Mouse (Mus musculus): ENCODE results near the gene Csf2rb. TPM values are rescaled to one million over a fixed set of nuclear protein-coding genes. Genes with fewer than 3 reads are reported as not detected.

Gene Csf2rb
- polyA plus RNA-seq, 1 experiment from 2014 or later = 0.36 TPM

GRCm38 (mm10) chr15:78401345-78401744, 75.8 kb downstream of the Csf2rb start:
- no peaks in the 10 kb centered on the region for H3K27me3 ChIP-seq
- no peak for DNase-seq (ENCODE audit: low read depth, low spot score)
- no peak for TF ChIP-seq CTCF (IDR thresholded peaks at IDR 0.05)
- POLR2A ChIA-PET = no interaction called here
- ATAC-seq = no peak
- in situ Hi-C loops (cut with MboI; ENCODE audit: low pct_unique_long_range_greater_than_20kb) = no loop called here
- CTCF ChIA-PET = interaction anchor here (1.4 kb wide), 1 partner anchor 16 kb away, joined by 3 read pairs; no protein-coding TSS in a partner anchor

- ATAC-seq = no peak
- POLR2A ChIA-PET = interaction anchor here (0.6 kb wide), 1 partner anchor 16 kb away, joined by 4 read pairs; no protein-coding TSS in a partner anchor
- in situ Hi-C loops (cut with MboI; ENCODE audit: low pct_unique_long_range_greater_than_20kb) = no loop called here
Measured at GRCm38 (mm10) chr15:78401921-78402320, 76.4 kb downstream of the Csf2rb start.

GRCm38 (mm10) chr15:78402423-78402822, 76.9 kb downstream of the Csf2rb start:
- in situ Hi-C loops (cut with MboI; ENCODE audit: low pct_unique_long_range_greater_than_20kb) = no loop called here
- no peak for TF ChIP-seq CTCF (IDR thresholded peaks at IDR 0.05)
- POLR2A ChIA-PET = interaction anchor here (0.6 kb wide), 2 partner anchors 15 to 35 kb away, joined by 4 read pairs; no protein-coding TSS in a partner anchor
- no peaks in the 10 kb centered on the region for H3K27me3 ChIP-seq
- CTCF ChIA-PET = interaction anchor here (1.0 kb wide), 1 partner anchor 33 kb away, joined by 3 read pairs; no protein-coding TSS in a partner anchor
- ATAC-seq = no peak
- no peak for DNase-seq (ENCODE audit: low read depth, low spot score)

More at GRCm38 (mm10) chr15:78401921-78402320, 76.4 kb downstream of the Csf2rb start:
- no peaks in the 10 kb centered on the region for H3K27me3 ChIP-seq
- CTCF ChIA-PET = interaction anchor here (1.0 kb wide), 1 partner anchor 33 kb away, joined by 3 read pairs; no protein-coding TSS in a partner anchor
- no peak for DNase-seq (ENCODE audit: low read depth, low spot score)
- TF ChIP-seq CTCF (IDR thresholded peaks at IDR 0.05) = no peak

- DNase-seq (ENCODE audit: low read depth, low spot score) = no peak
- in situ Hi-C loops (cut with MboI; ENCODE audit: low pct_unique_long_range_greater_than_20kb) = no loop called here
- no peak for TF ChIP-seq CTCF (IDR thresholded peaks at IDR 0.05)
- ATAC-seq = no peak
- ChIA-PET POLR2A (no interaction called here), CTCF (no interaction called here)
- H3K27me3 ChIP-seq = no peaks in the 10 kb centered on the region
Measured at GRCm38 (mm10) chr15:78403301-78403741, 77.8 kb downstream of the Csf2rb start.

Other genes starting within 250 kb of the Csf2rb start
- not detected for gene Cacng2, start 205.7 kb upstream of the Csf2rb start, polyA plus RNA-seq (2021)
- 32.2 TPM for gene Ift27, start 151.6 kb upstream of the Csf2rb start, polyA plus RNA-seq (2021)
- gene Pvalb, start 119.4 kb upstream of the Csf2rb start, polyA plus RNA-seq (2021) = not detected
- 0.53 TPM for gene Ncf4, start 81.0 kb upstream of the Csf2rb start, polyA plus RNA-seq (2021)
- 0.09 TPM for gene Csf2rb2, start 20.0 kb upstream of the Csf2rb start, polyA plus RNA-seq (2021)
- gene Tex33, start 70.2 kb downstream of the Csf2rb start, polyA plus RNA-seq (2021) = not detected
- gene Tst, start 80.2 kb downstream of the Csf2rb start, polyA plus RNA-seq (2021) = 23.8 TPM
- 61.9 TPM for gene Mpst, start 80.7 kb downstream of the Csf2rb start, polyA plus RNA-seq (2021)
- 157 TPM for gene Kctd17, start 102.8 kb downstream of the Csf2rb start, polyA plus RNA-seq (2021)
- 155 TPM for gene Tmprss6, start 142.9 kb downstream of the Csf2rb start, polyA plus RNA-seq (2021)
- gene Il2rb, start 169.5 kb downstream of the Csf2rb start, polyA plus RNA-seq (2021) = 1.5 TPM
- 16.9 TPM for gene C1qtnf6, start 205.7 kb downstream of the Csf2rb start, polyA plus RNA-seq (2021)
- gene Sstr3, start 218.9 kb downstream of the Csf2rb start, polyA plus RNA-seq (2021) = 0.09 TPM
- not detected for gene Rac2, start 247.0 kb downstream of the Csf2rb start, polyA plus RNA-seq (2021)

Measured in Patski (cell line).